Comparison of ENCODE assay signal across 8 mouse cellular contexts in genomic region chr4:134883266-134883665, GRCm38 (mm10). TPM values are rescaled to one million over a fixed set of nuclear protein-coding genes. Genes with fewer than 3 reads are reported as not detected.
A peak's percentile ranks its signal among the peaks of the same experiment; 100 is the strongest.
DNase-seq lines count a peak whose midpoint lies in the region; ATAC-seq lines count a peak whose summit lies in the region.
"Had no signal": no experiment of that assay in that cellular context is flagged by ENCODE, and none has a peak within 500 bp of the region (broad histone marks: within the 10 kb centered on the region; RNA-seq: fewer than 3 reads in every experiment).

No protein-coding gene starts in this region.

- no peaks in the 10 kb centered on the region for H3K36me3 ChIP-seq in kidney, embryonic 16.5 days (ENCODE audit: insufficient read depth, low read length)

- H3K9ac ChIP-seq in kidney, embryonic 16.5 days (replicated peaks; ENCODE audit: low read length): no peak overlapping the region

- H3K27me3 ChIP-seq in kidney, embryonic 16.5 days (ENCODE audit: insufficient read depth, low read length): no peaks in the 10 kb centered on the region

- DNase-seq in kidney, adult 18-20 months: peak; percentile 49
- peak; percentile 33 for DNase-seq in Muller cell, postnatal 12 days (ENCODE audit: inconsistent ontology term)
- peak; percentile 51 for DNase-seq in c-Kit-positive CD71-positive TER-119-positive erythroid progenitor cells, embryonic 14.5 days (ENCODE audit: low spot score)
- DNase-seq in kidney, postnatal 4 days: peak; percentile 47 to 65
- peak; percentile 11 to 42 for DNase-seq in natural killer cell, adult 2 months (ENCODE audit: low spot score in 2 of 2)
- DNase-seq in layer of hippocampus, adult 8-10 months (ENCODE audit: low spot score in 2 of 2): no peak

- ATAC-seq in kidney, embryonic 16.5 days (ENCODE audit: low FRiP score, low TSS enrichment): no peak

- no peak overlapping the region for H3K4me3 ChIP-seq in kidney, embryonic 16.5 days (ENCODE audit: low read length)

- no peak overlapping the region for H3K4me2 ChIP-seq in kidney, embryonic 16.5 days (replicated peaks; ENCODE audit: low read depth, low read length)

- 31% methylated on average over 7 of the region's 7 CpGs for WGBS in kidney, embryonic 16.5 days

- no peaks in the 10 kb centered on the region for H3K9me3 ChIP-seq in kidney, embryonic 16.5 days (ENCODE audit: low read length)

- no peaks in the 10 kb centered on the region for H3K4me1 ChIP-seq in kidney, embryonic 16.5 days (ENCODE audit: insufficient read depth, low read length)

- no peak overlapping the region for H3K27ac ChIP-seq in kidney, embryonic 16.5 days (ENCODE audit: low read length)

RNA-seq across cellular contexts. Expression of gene Rhd, which starts 18.9 kb away (rescaled TPM):
- 2.7 and 3.0 TPM in 2 replicates for polyA plus RNA-seq in kidney, embryonic 16.5 days (2015; fragmentation: Nextera tagmentation; extraction: Ambion mirVana)
- not detected for total RNA-seq in layer of hippocampus, adult 8-10 months (2022)
- polyA plus RNA-seq: large intestine, adult 2 months had no signal

RNA-seq across cellular contexts. Expression of gene Maco1, which starts 30.1 kb away (rescaled TPM):
- polyA plus RNA-seq in kidney, embryonic 16.5 days (2015; fragmentation: Nextera tagmentation; extraction: Ambion mirVana): 33.1 and 38.4 TPM in 2 replicates
- 10 to 100 TPM; 44.4 to 47.8 (median 46.7) TPM for total RNA-seq in layer of hippocampus, adult 8-10 months (2022)

RNA-seq across cellular contexts. Expression of gene Tmem50a, which starts 31.6 kb away (rescaled TPM):
- 177 and 178 TPM in 2 replicates for polyA plus RNA-seq in kidney, embryonic 16.5 days (2015; fragmentation: Nextera tagmentation; extraction: Ambion mirVana)
- 100 to 1,000 TPM; 113 to 123 (median 116) TPM for total RNA-seq in layer of hippocampus, adult 8-10 months (2022)

RNA-seq across cellular contexts. Expression of gene Rsrp1, which starts 40.1 kb away (rescaled TPM):
- polyA plus RNA-seq in kidney, embryonic 16.5 days (2015; fragmentation: Nextera tagmentation; extraction: Ambion mirVana): 449 and 450 TPM in 2 replicates
- total RNA-seq in layer of hippocampus, adult 8-10 months (2022): 100 to 1,000 TPM; 246 to 317 (median 274) TPM

RNA-seq across cellular contexts. Expression of gene Syf2, which starts 47.4 kb away (rescaled TPM):
- polyA plus RNA-seq in kidney, embryonic 16.5 days (2015; fragmentation: Nextera tagmentation; extraction: Ambion mirVana): 82.6 and 90.6 TPM in 2 replicates
- total RNA-seq in layer of hippocampus, adult 8-10 months (2022): 10 to 100 TPM; 45.5 to 65.0 (median 51.9) TPM

Comparison
In these comparisons a context has a peak if more than half of its experiments do, and no peak if none do; other contexts are left out.
1. DNase-seq: peak in kidney, adult 18-20 months (single experiment), Muller cell, postnatal 12 days (single experiment), c-Kit-positive CD71-positive TER-119-positive erythroid progenitor cells, embryonic 14.5 days (single experiment), kidney, postnatal 4 days (2 of 2) and natural killer cell, adult 2 months (2 of 2); none in layer of hippocampus, adult 8-10 months (0 of 2).